Mouse (Mus musculus): ENCODE data around the gene AC170998.1. TPM values are rescaled to one million over a fixed set of nuclear protein-coding genes. Genes with fewer than 3 reads are reported as not detected.

The AC170998.1 gene
- polyA plus RNA-seq, 1 experiment: 0.81 TPM

DNA sequence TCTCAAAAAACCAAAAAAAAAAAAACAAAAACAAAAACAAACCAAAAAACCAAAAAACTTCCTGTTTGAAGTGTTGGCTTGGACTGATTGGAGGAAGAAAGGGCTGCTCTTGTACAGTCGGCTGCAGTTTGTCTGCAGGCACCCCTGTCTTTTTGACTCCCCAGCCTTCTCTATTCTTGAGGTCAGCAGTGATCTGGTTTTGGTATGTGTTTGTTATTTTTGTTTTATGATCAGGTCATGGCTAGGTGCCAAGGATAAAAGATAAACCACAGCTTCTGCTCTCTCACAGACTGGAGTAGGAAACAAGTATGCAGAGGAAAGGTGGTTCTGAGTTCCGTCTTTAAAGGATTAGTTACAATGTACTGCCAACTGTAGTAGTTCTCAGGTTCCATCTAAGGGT lies 23.2 kb upstream of the AC170998.1 start:
- no peak overlapping the region; the same call in 1 of the 2 replicates for H3K27ac ChIP-seq (ENCODE audit: insufficient read depth, low read length)
- no peak for DNase-seq (ENCODE audit: low read depth in 1 of 2, low spot score in 2 of 2)
- no peaks in the 10 kb centered on the region for H3K27me3 ChIP-seq (ENCODE audit: control insufficient read depth, insufficient read depth, low read length)
- H3K4me1 ChIP-seq (ENCODE audit: control insufficient read depth, insufficient read depth, insufficient read length): peaks cover 13% of the 10 kb centered on the region
- WGBS: 42% methylated on average over 2 of the region's 2 CpGs
- TF ChIP-seq CTCF (IDR thresholded peaks at IDR 0.05; ENCODE audit: extremely low read depth, insufficient read depth, insufficient read length, insufficient replicate concordance): no peak
- no peak for TF ChIP-seq POLR2A (IDR thresholded peaks at IDR 0.05; ENCODE audit: low read depth, low read length)
- peaks cover 1% of the 10 kb centered on the region; the same call in 1 of the 2 replicates for H3K36me3 ChIP-seq (ENCODE audit: control insufficient read depth, insufficient read depth, low read length)
- no peak overlapping the region for H3K4me3 ChIP-seq (ENCODE audit: extremely low read depth, insufficient read depth, insufficient read length)

DNA sequence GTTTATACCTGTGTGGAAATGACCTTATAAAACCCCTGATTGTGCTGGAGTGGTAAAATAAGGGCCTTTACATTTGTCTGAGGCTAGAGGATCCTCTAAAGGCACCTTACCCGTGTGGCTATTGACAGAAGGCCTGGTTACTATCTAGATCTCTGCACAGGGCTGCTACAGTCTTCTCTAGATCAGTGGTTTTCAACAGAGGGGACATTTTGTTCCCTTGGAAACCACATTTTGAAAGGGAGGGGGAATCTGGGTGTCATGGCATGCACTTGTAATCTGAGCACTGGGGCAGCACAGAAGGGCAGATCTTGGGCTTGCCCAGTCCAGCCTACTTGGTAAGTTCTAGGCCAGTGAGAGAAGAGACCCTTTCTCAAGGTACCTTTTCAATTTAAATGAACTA lies 19.2 kb upstream of the AC170998.1 start:
- 27% methylated on average over 1 of the region's 1 CpGs for WGBS
- Histone ChIP-seq H3K27ac (ENCODE audit: insufficient read depth, low read length) (no peak overlapping the region), H3K4me3 (ENCODE audit: extremely low read depth, insufficient read depth, insufficient read length) (no peak overlapping the region), H3K36me3 (ENCODE audit: control insufficient read depth, insufficient read depth, low read length) (no peaks in the 10 kb centered on the region), H3K27me3 (ENCODE audit: control insufficient read depth, insufficient read depth, low read length) (no peaks in the 10 kb centered on the region), H3K4me1 (ENCODE audit: control insufficient read depth, insufficient read depth, insufficient read length) (peaks cover 8% of the 10 kb centered on the region)
- TF ChIP-seq CTCF (IDR thresholded peaks at IDR 0.05; ENCODE audit: extremely low read depth, insufficient read depth, insufficient read length, insufficient replicate concordance) (no peak), POLR2A (IDR thresholded peaks at IDR 0.05; ENCODE audit: low read depth, low read length) (no peak)
- no peak for DNase-seq (ENCODE audit: low read depth in 1 of 2, low spot score in 2 of 2)

DNA sequence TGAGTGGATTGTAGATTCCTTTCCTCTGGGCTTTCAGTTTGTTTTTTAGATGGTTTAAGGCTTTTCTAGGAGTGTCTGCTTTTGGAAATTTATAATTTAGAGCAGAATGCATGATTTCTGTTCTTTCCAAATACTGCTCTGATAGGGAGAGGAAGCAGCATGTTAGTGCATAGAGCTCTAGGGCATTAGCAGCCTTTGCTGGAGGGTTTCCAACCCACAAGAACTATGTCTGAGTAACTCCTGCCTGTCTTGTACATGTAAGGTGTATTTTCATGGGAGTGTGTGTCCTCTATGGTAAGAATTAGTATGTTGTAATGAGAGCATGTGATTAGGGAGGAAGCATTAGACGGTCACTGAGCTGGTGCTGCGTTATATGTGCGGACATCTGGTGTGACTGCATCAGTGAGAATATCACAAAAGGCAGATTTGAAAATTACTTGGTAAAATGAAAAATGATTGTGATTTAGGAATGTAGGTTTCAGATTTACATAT lies 18.7 kb upstream of the AC170998.1 start:
- Histone ChIP-seq H3K4me3 (ENCODE audit: extremely low read depth, insufficient read depth, insufficient read length) (no peak overlapping the region), H3K27me3 (ENCODE audit: control insufficient read depth, insufficient read depth, low read length) (no peaks in the 10 kb centered on the region), H3K27ac (ENCODE audit: insufficient read depth, low read length) (no peak overlapping the region), H3K4me1 (ENCODE audit: control insufficient read depth, insufficient read depth, insufficient read length) (peaks cover 6% of the 10 kb centered on the region), H3K36me3 (ENCODE audit: control insufficient read depth, insufficient read depth, low read length) (no peaks in the 10 kb centered on the region)
- WGBS: 74% methylated on average over 3 of the region's 3 CpGs
- TF ChIP-seq POLR2A (IDR thresholded peaks at IDR 0.05; ENCODE audit: low read depth, low read length): no peak
- no peak for TF ChIP-seq CTCF (IDR thresholded peaks at IDR 0.05; ENCODE audit: extremely low read depth, insufficient read depth, insufficient read length, insufficient replicate concordance)
- DNase-seq (ENCODE audit: low read depth in 1 of 2, low spot score in 2 of 2): no peak

DNA sequence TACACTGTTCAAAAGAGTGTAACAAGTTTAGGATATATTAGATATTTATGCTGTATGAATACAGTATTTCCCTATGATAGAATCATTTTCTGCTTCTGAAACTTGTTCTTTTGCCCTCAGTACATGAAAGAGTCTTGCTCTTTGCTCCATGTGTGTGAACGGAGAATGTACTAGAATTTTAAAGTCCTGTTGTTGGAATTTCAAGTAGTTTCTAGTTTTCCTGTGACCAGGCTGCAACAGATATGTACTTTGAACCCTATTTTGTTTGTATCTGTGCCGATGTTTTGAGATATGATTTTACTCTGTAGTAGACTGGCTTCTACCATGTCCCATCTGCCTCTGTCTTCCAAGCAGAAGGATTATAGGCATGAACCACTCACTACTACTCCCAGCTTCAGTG lies 18.1 kb upstream of the AC170998.1 start:
- WGBS: 81% methylated on average over 2 of the region's 2 CpGs
- no peak for DNase-seq (ENCODE audit: low read depth in 1 of 2, low spot score in 2 of 2)
- TF ChIP-seq CTCF (IDR thresholded peaks at IDR 0.05; ENCODE audit: extremely low read depth, insufficient read depth, insufficient read length, insufficient replicate concordance) (no peak), POLR2A (IDR thresholded peaks at IDR 0.05; ENCODE audit: low read depth, low read length) (no peak)
- Histone ChIP-seq H3K27ac (ENCODE audit: insufficient read depth, low read length) (no peak overlapping the region), H3K4me1 (ENCODE audit: control insufficient read depth, insufficient read depth, insufficient read length) (peaks cover 8% of the 10 kb centered on the region), H3K27me3 (ENCODE audit: control insufficient read depth, insufficient read depth, low read length) (no peaks in the 10 kb centered on the region), H3K36me3 (ENCODE audit: control insufficient read depth, insufficient read depth, low read length) (no peaks in the 10 kb centered on the region), H3K4me3 (ENCODE audit: extremely low read depth, insufficient read depth, insufficient read length) (no peak overlapping the region)

DNA sequence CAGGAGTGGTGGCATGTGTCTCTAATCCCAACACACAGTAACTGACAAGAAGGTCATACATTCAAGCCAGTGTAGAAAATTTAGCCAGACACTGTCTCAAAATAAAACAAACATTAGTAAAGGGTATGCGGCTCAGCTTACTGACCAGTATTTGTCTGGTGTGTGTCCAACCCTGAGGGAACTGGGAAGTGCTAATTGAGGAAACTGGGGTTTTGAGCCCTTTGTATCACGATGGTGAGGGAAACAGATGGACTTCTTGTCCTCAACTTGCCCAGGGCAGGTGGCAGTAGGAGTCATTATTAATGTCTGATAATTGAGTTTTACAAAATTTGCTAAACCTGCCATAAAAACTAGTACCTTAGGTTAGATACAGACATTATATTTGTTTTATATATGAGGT lies 16.9 kb upstream of the AC170998.1 start:
- no peak for DNase-seq (ENCODE audit: low read depth in 1 of 2, low spot score in 2 of 2)
- no peak overlapping the region for H3K27ac ChIP-seq (ENCODE audit: insufficient read depth, low read length)
- H3K27me3 ChIP-seq (ENCODE audit: control insufficient read depth, insufficient read depth, low read length): no peaks in the 10 kb centered on the region
- no peak overlapping the region for H3K4me3 ChIP-seq (ENCODE audit: extremely low read depth, insufficient read depth, insufficient read length)
- TF ChIP-seq CTCF (IDR thresholded peaks at IDR 0.05; ENCODE audit: extremely low read depth, insufficient read depth, insufficient read length, insufficient replicate concordance): no peak
- no peak for TF ChIP-seq POLR2A (IDR thresholded peaks at IDR 0.05; ENCODE audit: low read depth, low read length)
- H3K36me3 ChIP-seq (ENCODE audit: control insufficient read depth, insufficient read depth, low read length): peaks cover 3% of the 10 kb centered on the region; the same call in 1 of the 2 replicates
- WGBS: 22% methylated on average over 2 of the region's 2 CpGs
- peaks cover 8% of the 10 kb centered on the region; the same call in 1 of the 2 replicates for H3K4me1 ChIP-seq (ENCODE audit: control insufficient read depth, insufficient read depth, insufficient read length)

DNA sequence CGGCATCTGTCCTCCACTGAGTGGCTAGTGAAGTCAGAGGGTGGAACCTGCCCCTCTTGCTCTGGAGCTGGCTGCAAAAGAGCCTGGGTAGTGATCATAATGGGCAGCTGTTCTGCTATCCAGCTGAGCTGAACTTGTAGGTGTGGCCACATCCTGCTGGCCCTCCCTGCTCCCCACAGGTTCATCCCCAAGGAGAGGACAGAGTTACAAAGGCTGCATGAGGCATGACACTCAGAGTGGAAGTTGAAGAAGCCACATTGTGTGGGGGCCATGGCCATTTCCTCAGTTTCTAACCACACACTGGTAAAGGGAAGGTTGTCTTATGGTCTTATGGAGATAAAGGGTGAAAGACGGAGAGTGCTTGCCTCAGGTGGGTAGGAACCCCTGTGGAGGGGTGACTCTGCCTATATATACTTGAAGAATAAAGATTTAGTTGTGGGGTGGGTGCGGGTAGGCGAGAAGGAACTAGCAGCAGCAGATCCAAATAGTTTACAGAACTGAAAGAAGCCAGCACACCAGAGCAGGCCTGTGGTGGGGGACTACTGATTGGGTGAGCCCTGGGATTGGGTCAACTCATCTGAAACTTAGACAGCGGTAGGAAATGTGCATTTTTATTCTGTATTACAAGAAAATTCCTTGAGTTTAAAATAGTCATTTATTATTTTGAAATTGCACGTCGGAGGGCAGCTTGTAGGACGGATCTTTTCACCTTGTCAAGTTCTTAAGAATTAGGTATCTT lies 16.2 kb upstream of the AC170998.1 start:
- Histone ChIP-seq H3K27ac (ENCODE audit: insufficient read depth, low read length) (peak overlapping the region; percentile 63), H3K27me3 (ENCODE audit: control insufficient read depth, insufficient read depth, low read length) (no peaks in the 10 kb centered on the region), H3K4me1 (ENCODE audit: control insufficient read depth, insufficient read depth, insufficient read length) (peaks cover 8% of the 10 kb centered on the region; the same call in 1 of the 2 replicates), H3K36me3 (ENCODE audit: control insufficient read depth, insufficient read depth, low read length) (peaks cover 7% of the 10 kb centered on the region; the same call in 1 of the 2 replicates), H3K4me3 (ENCODE audit: extremely low read depth, insufficient read depth, insufficient read length) (no peak overlapping the region)
- no peak for DNase-seq (ENCODE audit: low read depth in 1 of 2, low spot score in 2 of 2)
- WGBS: 59% methylated on average over 8 of the region's 8 CpGs
- TF ChIP-seq CTCF (IDR thresholded peaks at IDR 0.05; ENCODE audit: extremely low read depth, insufficient read depth, insufficient read length, insufficient replicate concordance) (no peak), POLR2A (IDR thresholded peaks at IDR 0.05; ENCODE audit: low read depth, low read length) (no peak)

DNA sequence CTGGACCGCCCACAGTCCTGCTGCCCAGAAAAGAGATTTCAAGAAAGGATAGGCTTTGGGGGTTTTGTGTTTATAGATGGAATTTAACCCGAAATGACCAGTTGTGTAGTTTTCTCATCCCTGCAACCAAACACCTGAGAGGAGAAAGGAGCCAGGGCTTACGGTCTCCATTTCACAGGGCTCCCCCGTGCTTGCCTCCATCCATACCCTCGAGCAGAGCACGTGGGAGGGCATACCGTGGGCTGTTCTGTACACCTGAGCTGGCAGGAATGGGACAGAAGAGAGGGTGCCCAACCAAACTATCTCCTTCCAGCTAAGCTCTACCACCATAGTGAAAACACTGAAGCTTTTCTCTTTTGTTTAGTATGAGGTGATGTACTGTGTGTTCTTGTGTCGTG lies 15.6 kb upstream of the AC170998.1 start:
- Histone ChIP-seq H3K27me3 (ENCODE audit: control insufficient read depth, insufficient read depth, low read length) (no peaks in the 10 kb centered on the region), H3K4me3 (ENCODE audit: extremely low read depth, insufficient read depth, insufficient read length) (no peak overlapping the region), H3K27ac (ENCODE audit: insufficient read depth, low read length) (no peak overlapping the region), H3K4me1 (ENCODE audit: control insufficient read depth, insufficient read depth, insufficient read length) (peaks cover 8% of the 10 kb centered on the region; the same call in 1 of the 2 replicates), H3K36me3 (ENCODE audit: control insufficient read depth, insufficient read depth, low read length) (peaks cover 10% of the 10 kb centered on the region)
- TF ChIP-seq POLR2A (IDR thresholded peaks at IDR 0.05; ENCODE audit: low read depth, low read length): no peak
- TF ChIP-seq CTCF (IDR thresholded peaks at IDR 0.05; ENCODE audit: extremely low read depth, insufficient read depth, insufficient read length, insufficient replicate concordance): no peak
- 79% methylated on average over 8 of the region's 8 CpGs for WGBS
- no peak for DNase-seq (ENCODE audit: low read depth in 1 of 2, low spot score in 2 of 2)

Measured in spleen, adult 2 months (tissue).